Mouse (Mus musculus) macrophage (primary cell): ENCODE measurements around the gene Naxe. TPM values are rescaled to one million over a fixed set of nuclear protein-coding genes. Genes with fewer than 3 reads are reported as not detected.
A peak's percentile ranks its signal among the peaks of the same experiment; 100 is the strongest.

Experiments used
- H3K27ac ChIP-seq: fragments of 350-480 bp; formaldehyde crosslinking; 2 replicates; pipeline ENCODE4 v1.9.0; 2021
- H3K36me3 ChIP-seq: fragments of 350-480 bp; formaldehyde crosslinking; 2 replicates; pipeline ENCODE4 v1.9.0; 2021; ENCODE audit errors: inconsistent target
- H3K4me3 ChIP-seq: fragments of 350-480 bp; formaldehyde crosslinking; 2 replicates; pipeline ENCODE4 v1.9.0; 2021; ENCODE audit errors: inconsistent target
- H3K79me2 ChIP-seq: fragments of 350-480 bp; formaldehyde crosslinking; 2 replicates; pipeline ENCODE4 v1.9.0; 2021; ENCODE audit errors: inconsistent target
- WGBS: methylation state at CpG from one replicate; pipeline ENCODE4 v1.1.7; 2026; ENCODE audit warnings: inconsistent platforms; ENCODE audit not compliant: missing documents; 5-methylcytosine and 5-hydroxymethylcytosine counted together
- polyA plus RNA-seq: library from polyadenylated mRNA; stranded (reverse); fragments of 250-400 nt; gene quantifications from 3 replicates; pipeline ENCODE4 v1.2.4, GENCODE M21; 2018; ENCODE audit warnings: inconsistent platforms

The Naxe gene
- polyA plus RNA-seq, 1 experiment from 2014 or later: 99.6 TPM

DNA sequence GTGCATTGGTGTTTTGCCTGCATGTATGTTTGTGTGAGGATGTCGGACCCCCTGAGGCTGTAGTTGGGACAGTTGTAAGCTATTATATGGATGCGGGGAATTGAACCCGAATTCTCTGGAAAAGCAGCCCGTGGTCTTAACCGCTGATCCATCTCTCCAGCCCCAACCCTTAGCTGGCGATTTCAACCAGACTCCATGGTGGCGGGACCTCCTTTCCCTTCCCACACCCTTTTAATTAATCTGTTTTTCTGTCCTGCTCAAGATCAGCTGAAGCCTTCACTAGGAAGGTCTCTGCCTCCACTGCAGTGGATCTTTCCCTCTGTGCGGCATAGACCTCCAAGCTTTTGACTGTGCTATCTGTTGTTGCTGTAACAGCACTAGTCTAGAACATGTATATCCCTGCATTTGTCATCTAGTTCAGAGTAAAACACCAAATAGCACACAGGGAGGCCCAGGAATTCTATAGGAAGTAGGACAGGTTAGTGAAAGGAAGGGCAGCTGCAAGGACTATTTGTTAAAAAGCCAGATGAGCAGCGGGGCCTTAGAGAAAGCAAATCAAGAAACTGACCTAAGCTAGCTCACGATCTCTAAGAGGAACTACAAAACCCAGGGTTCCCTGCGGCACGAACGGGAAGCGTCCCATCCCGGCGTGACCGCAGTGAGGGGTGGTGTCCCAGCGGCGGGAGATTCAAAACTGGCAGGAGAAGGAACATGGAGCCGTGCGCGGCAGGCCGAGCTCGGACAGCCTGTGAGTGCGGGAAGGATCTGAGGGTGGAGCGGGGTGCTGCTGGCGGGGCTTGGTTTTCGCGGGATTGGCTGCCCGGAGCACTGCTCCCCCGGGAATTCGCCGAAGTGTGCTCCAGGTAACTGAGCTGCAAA is 23.3 kb upstream of the Naxe start, which contains the start of gene Iqgap3:
Iqgap3 (plus strand) TSS at position 627 of the 879 bp plus-strand sequence.
- Histone ChIP-seq H3K79me2 (peaks cover 21% of the 10 kb centered on the region), H3K27ac (peak within 1 kb of the TSS; percentile 53), H3K36me3 (no peaks in the 10 kb centered on the region), H3K4me3 (peak within 1 kb of the TSS; percentile 76)
- WGBS: 23% methylated on average over 27 of the region's 33 CpGs

DNA sequence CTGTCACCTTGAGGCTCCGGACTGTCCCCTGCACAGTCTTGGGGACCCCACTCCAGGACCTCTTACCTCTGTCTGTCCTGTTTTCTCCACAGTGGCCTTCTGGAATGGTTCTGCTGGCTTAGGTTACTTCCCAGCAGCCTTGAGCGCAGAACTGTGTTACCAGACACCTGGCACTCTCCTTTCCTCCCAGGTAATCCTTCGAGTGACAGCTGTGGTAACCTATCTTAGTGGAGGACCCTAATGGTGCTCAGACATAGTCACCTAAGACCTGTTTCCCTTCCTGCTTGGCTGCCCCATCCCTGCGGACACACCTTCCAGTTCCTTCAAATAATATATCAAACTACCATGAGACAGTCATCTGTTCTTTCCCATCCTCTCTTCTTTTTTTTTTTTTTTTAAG is 19.9 kb upstream of the Naxe start, which contains the start of gene Ttc24:
Ttc24 (minus strand) TSS at position 101 of the 400 bp plus-strand sequence.
- 87% methylated on average over 4 of the region's 4 CpGs for WGBS
- H3K36me3 ChIP-seq: no peaks in the 10 kb centered on the region
- H3K4me3 ChIP-seq: no peak within 1 kb of the TSS
- peaks cover 4% of the 10 kb centered on the region for H3K79me2 ChIP-seq
- H3K27ac ChIP-seq: no peak within 1 kb of the TSS

DNA sequence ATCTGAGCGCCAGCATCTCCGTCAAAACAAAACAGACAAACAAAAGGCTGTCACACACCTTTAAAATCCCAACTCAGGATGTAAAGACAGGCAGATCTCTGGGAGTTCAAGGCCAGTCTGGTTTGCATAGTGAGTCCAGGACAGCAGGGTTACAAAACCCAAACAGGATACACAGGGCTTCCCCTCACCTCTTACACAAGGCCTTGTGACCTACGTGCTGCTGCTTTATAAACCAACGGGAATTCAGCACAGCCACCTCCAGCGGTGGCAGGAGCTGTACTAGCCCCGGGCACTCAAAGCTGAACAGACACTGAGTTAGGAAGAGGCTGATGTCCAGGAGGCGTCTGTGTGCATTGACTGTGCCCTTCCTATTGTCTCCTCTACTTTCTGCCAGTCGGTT is 19.1 kb upstream of the Naxe start:
- Histone ChIP-seq H3K4me3 (no peak overlapping the region), H3K27ac (no peak overlapping the region), H3K79me2 (no peaks in the 10 kb centered on the region), H3K36me3 (no peaks in the 10 kb centered on the region)
- WGBS: 49% methylated on average over 8 of the region's 8 CpGs

DNA sequence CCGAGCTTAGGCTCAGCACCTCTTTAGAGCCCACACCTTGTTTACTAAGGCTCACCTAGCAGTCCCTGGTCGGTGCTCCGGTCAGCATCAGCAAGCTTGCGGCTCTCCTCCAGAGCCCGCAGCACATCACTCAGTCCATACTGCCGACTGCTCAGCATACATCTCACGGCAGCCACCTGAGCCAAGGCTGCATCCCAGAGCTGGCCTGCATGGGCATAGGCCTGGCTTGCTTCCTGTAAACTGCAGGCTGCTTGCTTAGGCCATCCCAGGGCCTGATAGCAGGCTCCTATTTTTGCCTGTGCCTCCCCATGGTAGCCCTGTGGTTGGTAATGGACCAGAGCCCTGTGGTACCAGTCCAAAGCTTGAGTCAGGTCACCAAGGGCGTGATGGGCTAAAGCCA is 16.5 kb upstream of the Naxe start:
- WGBS: 93% methylated on average over 8 of the region's 8 CpGs
- no peak overlapping the region for H3K4me3 ChIP-seq

DNA sequence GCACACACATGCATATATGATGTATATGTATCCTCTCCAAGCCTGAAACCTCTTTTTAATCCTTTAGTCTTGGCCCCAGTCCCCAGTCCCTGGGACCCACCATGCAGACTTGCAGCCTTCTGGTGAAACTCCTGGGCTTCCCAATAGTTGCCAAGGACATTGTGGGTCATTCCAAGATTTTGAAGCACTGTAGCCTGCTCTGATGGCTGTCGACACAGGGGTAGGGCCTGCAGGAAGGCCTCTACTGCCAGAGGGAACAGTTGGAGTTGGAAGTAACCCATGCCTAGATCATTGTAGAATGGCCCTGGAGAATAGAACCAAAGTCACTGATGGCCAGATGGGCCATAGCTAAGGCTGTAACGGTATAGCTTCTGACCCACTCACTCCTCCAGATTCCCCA is 16.1 kb upstream of the Naxe start:
- Histone ChIP-seq H3K36me3 (no peaks in the 10 kb centered on the region), H3K27ac (no peak overlapping the region), H3K4me3 (no peak overlapping the region), H3K79me2 (no peaks in the 10 kb centered on the region)
- WGBS: 92% methylated on average over 2 of the region's 2 CpGs

More for the DNA sequence above, 16.5 kb upstream of the Naxe start:
- no peaks in the 10 kb centered on the region for H3K79me2 ChIP-seq
- no peak overlapping the region for H3K27ac ChIP-seq
- no peaks in the 10 kb centered on the region for H3K36me3 ChIP-seq

DNA sequence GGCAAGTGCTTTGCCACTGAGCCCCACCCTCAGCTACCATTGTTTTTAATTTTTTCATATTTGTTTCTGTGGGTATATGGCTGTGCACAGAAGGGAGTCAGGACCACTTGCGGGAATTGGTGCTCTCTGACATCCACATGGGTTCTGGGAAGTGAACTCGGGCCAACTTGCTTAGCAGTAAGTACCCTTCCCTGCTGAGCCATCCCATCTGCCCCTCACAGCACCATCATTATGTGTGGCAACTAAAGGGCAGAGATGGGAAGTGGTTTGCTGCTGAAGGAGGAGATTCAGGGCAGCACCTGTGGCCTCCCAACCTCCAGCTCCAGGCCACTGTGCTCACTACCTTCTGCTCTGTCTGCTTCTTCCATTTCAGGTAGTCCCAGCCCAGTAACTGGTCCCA is 15.3 kb upstream of the Naxe start:
- Histone ChIP-seq H3K27ac (no peak overlapping the region), H3K79me2 (no peaks in the 10 kb centered on the region), H3K36me3 (no peaks in the 10 kb centered on the region), H3K4me3 (no peak overlapping the region)
- 71% methylated on average over 2 of the region's 2 CpGs for WGBS

DNA sequence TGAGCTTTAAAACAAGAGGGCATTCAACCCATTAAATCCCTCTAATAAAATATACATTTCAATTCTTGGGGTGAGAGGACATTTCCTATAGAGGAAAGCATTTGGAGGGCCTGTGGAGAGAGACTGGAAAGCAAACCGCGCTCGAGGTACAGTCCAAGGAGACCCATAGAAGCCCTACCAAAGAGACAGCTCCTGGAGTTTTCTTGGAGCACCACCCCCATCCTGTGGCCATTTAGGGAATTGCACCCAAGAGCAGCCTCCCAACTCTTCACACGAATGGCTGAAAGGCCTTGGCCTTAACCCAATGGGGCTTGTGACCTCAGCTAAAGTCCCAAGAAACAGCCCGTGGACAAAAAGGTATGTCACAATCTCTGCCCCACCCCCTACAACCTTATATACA is 13.5 kb upstream of the Naxe start:
- H3K4me3 ChIP-seq: no peak overlapping the region
- no peaks in the 10 kb centered on the region for H3K36me3 ChIP-seq
- no peaks in the 10 kb centered on the region for H3K79me2 ChIP-seq
- WGBS: 0% methylated on average over 5 of the region's 5 CpGs
- H3K27ac ChIP-seq: no peak overlapping the region

DNA sequence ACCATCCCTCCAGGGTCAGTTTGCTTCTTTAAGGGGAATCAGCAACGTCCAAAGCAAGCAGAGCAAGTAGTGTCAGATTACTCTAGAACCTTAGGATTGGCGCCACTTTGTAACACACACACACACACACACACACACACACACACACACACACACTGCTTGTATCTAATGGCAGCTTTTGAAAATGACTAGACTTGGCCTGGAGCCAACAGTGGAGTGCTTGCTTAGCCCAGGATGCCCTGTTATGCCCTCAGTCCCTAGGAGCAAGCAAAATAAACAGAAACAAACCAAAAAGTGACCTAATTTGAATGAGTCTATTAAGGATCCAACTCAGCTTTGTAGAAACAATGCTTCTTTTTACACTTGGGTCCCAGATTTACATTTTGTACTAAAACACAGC is 10.1 kb upstream of the Naxe start:
- Histone ChIP-seq H3K36me3 (no peaks in the 10 kb centered on the region), H3K79me2 (no peaks in the 10 kb centered on the region), H3K4me3 (no peak overlapping the region), H3K27ac (no peak overlapping the region)
- no CpG with 5 or more reads among the region's 2 CpGs for WGBS

DNA sequence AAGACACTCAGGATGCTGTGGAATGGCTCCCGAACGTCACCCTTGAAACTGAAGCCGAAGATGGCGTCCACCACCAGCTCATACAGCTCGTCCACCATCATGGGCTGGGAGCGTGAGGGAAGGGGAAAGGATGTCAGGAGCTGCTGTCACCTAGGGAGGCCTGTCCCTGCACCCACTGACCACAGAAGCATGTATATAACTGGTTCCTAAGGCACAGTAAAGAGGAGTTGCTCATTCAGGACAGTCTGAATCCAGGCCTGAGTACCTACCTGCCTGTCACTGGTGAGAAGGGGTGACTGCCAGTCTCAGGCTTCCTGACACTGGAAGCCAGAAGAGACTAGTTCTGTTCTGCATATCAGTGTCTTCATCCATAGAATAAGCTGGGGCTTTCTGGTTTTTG is 1.3 kb downstream of the Naxe start:
- peaks cover 8% of the 10 kb centered on the region; the same call in 1 of the 2 replicates for H3K36me3 ChIP-seq
- peak overlapping the region; percentile 86; the same call in 1 of the 2 replicates for H3K4me3 ChIP-seq
- no peak overlapping the region for H3K27ac ChIP-seq
- peaks cover 12% of the 10 kb centered on the region; the same call in 1 of the 2 replicates for H3K79me2 ChIP-seq
- WGBS: 92% methylated on average over 6 of the region's 6 CpGs

DNA sequence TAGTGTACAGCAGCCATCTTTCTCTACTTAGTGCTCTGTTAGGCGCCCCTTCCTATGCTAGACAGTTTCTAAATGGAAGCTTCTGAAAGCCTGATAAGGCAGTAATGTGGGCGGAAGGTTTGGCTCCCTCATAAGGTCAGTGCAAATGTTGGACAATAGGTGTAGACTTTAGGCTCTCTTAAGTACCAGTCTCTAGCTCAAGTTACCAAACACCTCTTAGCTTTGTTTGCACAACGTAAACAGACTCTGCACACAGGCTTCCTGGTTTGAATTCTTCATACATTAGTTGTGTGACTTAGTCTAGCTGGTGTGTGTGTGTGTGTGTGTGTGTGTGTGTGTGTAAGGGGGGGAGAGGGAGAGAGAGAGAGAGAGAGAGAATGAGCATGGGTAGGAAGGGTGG is 8.8 kb downstream of the Naxe start:
- peaks cover 34% of the 10 kb centered on the region for H3K79me2 ChIP-seq
- WGBS: 95% methylated on average over 3 of the region's 3 CpGs
- peaks cover 6% of the 10 kb centered on the region; the same call in 1 of the 2 replicates for H3K36me3 ChIP-seq
- H3K27ac ChIP-seq: no peak overlapping the region
- H3K4me3 ChIP-seq: no peak overlapping the region

DNA sequence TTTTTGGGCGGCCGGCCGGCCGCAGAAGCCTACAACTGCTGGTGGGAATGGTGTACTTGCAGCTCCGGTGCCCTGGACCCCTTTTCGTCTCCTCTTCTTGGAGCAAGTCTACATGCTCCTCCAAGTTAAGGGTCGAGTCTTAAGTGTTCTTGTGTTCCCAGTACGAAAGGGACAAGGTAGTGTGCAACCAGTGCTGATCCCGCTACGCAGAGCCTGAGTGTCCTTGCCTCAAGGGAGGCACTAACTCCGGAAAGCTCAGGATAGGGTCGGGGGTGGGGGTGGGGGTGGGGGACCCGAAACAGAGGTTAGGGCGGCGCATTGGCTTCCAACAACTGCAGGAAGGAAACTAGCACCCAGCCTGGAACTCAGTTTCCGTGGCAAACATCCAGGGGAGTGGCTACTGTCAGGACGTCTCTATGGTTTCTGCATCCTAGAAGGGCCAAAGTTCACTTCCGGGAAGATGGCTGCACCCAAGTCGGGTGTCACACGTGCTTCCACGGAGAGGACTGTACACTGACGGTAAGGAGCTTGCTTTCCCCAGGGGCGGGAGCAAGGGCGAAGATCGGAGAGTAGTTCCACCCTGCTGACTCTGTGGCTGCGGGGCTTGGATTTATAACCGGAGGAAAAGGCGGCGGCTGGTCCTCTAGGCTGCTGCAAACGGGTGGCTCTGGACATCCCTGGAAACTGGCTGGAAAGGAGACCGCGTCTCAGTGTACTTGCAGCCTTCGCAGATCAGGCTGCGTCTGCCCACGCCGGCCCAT is 15.5 kb downstream of the Naxe start, which contains the start of gene Gpatch4:
Gpatch4 (plus strand) TSS at position 448 of the 761 bp plus-strand sequence.
- Histone ChIP-seq H3K27ac (peak within 1 kb of the TSS; percentile 28), H3K79me2 (peaks cover 41% of the 10 kb centered on the region), H3K36me3 (no peaks in the 10 kb centered on the region), H3K4me3 (peak within 1 kb of the TSS; percentile 99)
- WGBS: 8% methylated on average over 36 of the region's 36 CpGs

DNA sequence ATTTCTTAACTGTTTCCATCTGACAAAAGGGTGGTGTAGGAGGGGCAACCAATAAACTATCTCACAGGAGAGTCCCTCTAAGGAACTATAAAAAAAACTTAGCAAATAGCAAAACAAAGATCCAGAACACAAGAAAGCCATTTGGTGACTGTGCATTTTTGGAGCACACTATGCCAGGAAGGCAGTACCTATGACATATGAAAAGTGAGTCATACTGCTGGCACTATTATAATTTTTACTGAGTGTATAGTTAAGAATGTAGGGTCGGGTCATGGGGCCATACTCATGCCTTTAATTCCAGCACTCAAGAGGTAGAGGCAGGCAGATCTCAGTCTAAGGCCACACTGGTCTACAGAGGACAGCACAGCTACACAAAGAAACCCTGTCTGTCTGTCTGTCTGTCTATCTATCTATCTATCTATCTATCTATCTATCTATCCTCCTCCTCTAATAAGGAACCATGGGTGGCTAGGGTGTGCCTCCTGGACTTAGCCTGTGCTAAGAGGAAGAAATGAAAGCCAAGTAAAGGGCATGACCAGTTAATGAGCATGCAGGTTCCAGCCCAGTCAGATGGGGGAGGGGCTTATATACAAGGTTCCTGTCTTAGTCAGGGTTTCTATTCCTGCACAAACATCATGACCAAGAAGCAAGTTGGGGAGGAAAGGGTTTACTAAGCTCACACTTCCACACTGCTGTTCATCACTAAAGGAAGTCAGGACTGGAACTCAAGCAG is 22.6 kb downstream of the Naxe start:
- WGBS: 46% methylated on average over 1 of the region's 1 CpGs
- Histone ChIP-seq H3K27ac (no peak overlapping the region), H3K36me3 (no peaks in the 10 kb centered on the region), H3K79me2 (no peaks in the 10 kb centered on the region), H3K4me3 (no peak overlapping the region)

DNA sequence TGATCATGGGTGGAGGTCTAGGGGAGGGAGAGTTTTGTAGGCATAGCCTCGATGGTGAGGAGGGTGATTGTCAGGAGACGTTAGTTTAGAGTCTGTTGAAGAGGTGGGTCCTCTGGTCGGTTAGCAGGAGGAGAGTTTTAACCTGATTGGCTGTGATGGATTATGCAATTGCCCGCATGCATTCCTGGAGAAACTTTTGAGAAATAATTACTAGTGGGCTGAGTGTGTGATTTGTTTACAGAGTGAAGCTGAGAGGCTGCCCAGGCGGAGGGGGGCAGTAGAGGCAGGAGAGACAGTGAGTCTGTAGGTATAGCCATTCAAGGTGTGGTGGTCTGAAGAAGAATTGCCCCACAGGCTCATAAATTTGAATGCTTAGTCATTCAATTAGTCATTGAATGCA is 24.8 kb downstream of the Naxe start:
- Histone ChIP-seq H3K79me2 (no peaks in the 10 kb centered on the region), H3K4me3 (no peak overlapping the region), H3K36me3 (no peaks in the 10 kb centered on the region), H3K27ac (no peak overlapping the region)
- 66% methylated on average over 5 of the region's 5 CpGs for WGBS

DNA sequence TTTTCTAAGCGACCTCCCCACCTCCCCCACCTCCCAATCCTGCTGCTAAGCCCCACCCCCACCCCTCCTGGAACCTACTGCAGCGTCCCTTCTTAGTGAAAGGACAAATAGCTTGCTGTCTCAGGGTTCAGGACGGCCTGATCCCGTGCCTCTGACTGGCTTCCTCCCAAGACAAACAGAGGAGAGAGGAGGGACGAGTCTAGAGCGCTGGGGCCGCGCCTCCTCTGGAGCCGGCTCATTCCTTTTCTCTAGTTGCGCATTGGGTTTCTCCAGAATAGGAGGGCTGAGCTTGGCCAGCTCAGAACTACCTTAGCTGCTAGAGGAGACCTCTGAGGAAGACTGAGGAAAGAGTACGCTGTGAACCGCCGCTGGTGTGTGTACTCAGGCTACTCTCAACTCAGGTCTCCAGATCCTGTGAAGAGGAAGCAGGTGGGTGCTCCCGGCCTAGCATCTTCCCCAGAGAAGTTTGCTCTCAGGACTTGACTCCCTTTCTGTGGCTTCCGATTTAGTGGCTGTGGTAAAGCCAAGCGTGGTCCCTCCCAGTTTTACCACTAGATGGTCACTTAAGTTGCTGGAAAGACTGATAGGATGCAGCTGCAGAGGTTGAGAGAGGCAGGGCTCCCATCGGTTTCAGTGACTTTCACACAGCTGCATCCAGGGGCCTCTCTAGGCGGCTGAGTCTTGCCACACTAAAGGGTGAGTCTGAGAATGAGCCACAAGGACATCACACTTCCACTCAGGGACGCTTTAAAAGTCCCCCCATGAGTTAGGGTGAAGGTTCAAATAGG is 27.5 kb downstream of the Naxe start:
- Histone ChIP-seq H3K4me3 (no peak overlapping the region; the same call in 1 of the 2 replicates), H3K79me2 (no peaks in the 10 kb centered on the region), H3K36me3 (no peaks in the 10 kb centered on the region), H3K27ac (no peak overlapping the region)
- 19% methylated on average over 19 of the region's 19 CpGs for WGBS
